Mouse (Mus musculus) embryonic facial prominence, embryonic 13.5 days (tissue): Measurements from ENCODE around the gene Mkln1. TPM values are rescaled to one million over a fixed set of nuclear protein-coding genes. Genes with fewer than 3 reads are reported as not detected.

Experiments
- ATAC-seq: fragments of 200-750 bp; cut with Nextera tagmentation; 2 replicates; pipeline ENCODE4 v1.8.0; 2017; ENCODE audit warnings: low read depth; ENCODE audit not compliant: insufficient number of reproducible peaks, insufficient read depth, low FRiP score, low TSS enrichment
- H3K27ac ChIP-seq: fragments of 300-500 bp; sonication (generic); 2 replicates; pipeline ENCODE4 v1.5.1; 2015; ENCODE audit warnings: moderate library complexity, mild to moderate bottlenecking, inconsistent platforms
- H3K27me3 ChIP-seq: fragments of 300-500 bp; sonication (generic); 2 replicates; pipeline ENCODE4 v1.6.1; 2015; ENCODE audit warnings: mild to moderate bottlenecking, inconsistent platforms
- H3K36me3 ChIP-seq: fragments of 300-500 bp; sonication (generic); 2 replicates; pipeline ENCODE4 v1.6.1; 2015; ENCODE audit warnings: mild to moderate bottlenecking, inconsistent platforms
- H3K4me1 ChIP-seq: fragments of 300-500 bp; sonication (generic); 2 replicates; pipeline ENCODE4 v1.6.1; 2015; ENCODE audit warnings: inconsistent platforms
- H3K4me2 ChIP-seq: fragments of 300-500 bp; sonication (generic); 2 replicates; pipeline ENCODE4 v1.6.1; 2015; ENCODE audit warnings: moderate library complexity, mild to moderate bottlenecking, inconsistent platforms
- H3K4me3 ChIP-seq: fragments of 300-500 bp; sonication (generic); 2 replicates; pipeline ENCODE4 v1.5.1; 2015; ENCODE audit warnings: mild to moderate bottlenecking, inconsistent platforms
- H3K9ac ChIP-seq: fragments of 300-500 bp; sonication (generic); 2 replicates; pipeline ENCODE4 v1.6.1; 2015; ENCODE audit warnings: mild to moderate bottlenecking, inconsistent platforms
- H3K9me3 ChIP-seq: fragments of 300-500 bp; sonication (generic); 2 replicates; pipeline ENCODE4 v1.6.1; 2016; ENCODE audit warnings: inconsistent platforms
- WGBS: fragments of 180-500 bp; shearing (Covaris S2); methylation state at CpG from one replicate; pipeline ENCODE4 v1.1.7; 2015; ENCODE audit warnings: mixed read lengths; 5-methylcytosine and 5-hydroxymethylcytosine counted together
- polyA plus RNA-seq: library from polyadenylated mRNA; unstranded; fragments of >200 nt; fragmentation: Nextera tagmentation; extraction: Ambion mirVana; gene quantifications from 2 replicates; pipeline ENCODE4 v1.2.1, GENCODE M21; 2015

Mkln1 gene
- polyA plus RNA-seq, 1 experiment from 2014 or later: 193 TPM

GRCm38 (mm10) chr6:31528339-31528738 is 129.8 kb downstream of the Mkln1 start:
- no peaks in the 10 kb centered on the region for H3K36me3 ChIP-seq
- 89% methylated on average over 5 of the region's 5 CpGs for WGBS

GRCm38 (mm10) chr6:31531880-31532279 is 133.3 kb downstream of the Mkln1 start:
- Histone ChIP-seq H3K27ac (no peak overlapping the region), H3K4me1 (no peaks in the 10 kb centered on the region), H3K4me3 (no peak overlapping the region), H3K9me3 (no peaks in the 10 kb centered on the region), H3K36me3 (no peaks in the 10 kb centered on the region), H3K9ac (no peak overlapping the region), H3K4me2 (no peak overlapping the region), H3K27me3 (no peaks in the 10 kb centered on the region)
- no peak for ATAC-seq
- WGBS: 88% methylated on average over 3 of the region's 3 CpGs

More at GRCm38 (mm10) chr6:31528339-31528738, 129.8 kb downstream of the Mkln1 start:
- H3K27me3 ChIP-seq: no peaks in the 10 kb centered on the region
- no peaks in the 10 kb centered on the region for H3K4me1 ChIP-seq
- H3K9ac ChIP-seq: no peak overlapping the region
- no peak overlapping the region for H3K27ac ChIP-seq
- no peak overlapping the region for H3K4me3 ChIP-seq
- no peak overlapping the region for H3K4me2 ChIP-seq
- no peak for ATAC-seq
- H3K9me3 ChIP-seq: no peaks in the 10 kb centered on the region

DNA sequence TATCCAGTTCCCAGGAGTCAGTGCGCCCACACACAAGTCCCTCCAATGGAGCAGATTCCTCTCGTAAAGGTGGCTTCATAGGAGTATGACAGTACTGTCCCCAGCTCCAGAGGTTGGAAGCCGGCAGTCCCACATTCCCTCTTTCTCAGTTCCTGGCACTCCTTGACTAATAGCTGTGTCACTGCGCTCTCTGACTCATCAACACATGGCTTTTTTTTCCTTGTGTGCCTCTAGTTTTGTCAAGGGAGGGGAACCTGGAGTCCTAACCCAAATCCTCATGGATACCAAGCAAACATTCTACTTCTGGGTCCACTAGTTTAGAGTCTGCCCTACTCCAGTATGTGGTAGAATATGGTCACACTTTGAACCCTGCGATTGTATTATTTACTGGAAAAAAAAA is 136.2 kb downstream of the Mkln1 start:
- H3K9me3 ChIP-seq: no peaks in the 10 kb centered on the region
- no peaks in the 10 kb centered on the region for H3K27me3 ChIP-seq
- no peak overlapping the region for H3K4me2 ChIP-seq
- no peak overlapping the region for H3K27ac ChIP-seq
- no peak overlapping the region for H3K9ac ChIP-seq
- WGBS: 90% methylated on average over 5 of the region's 5 CpGs
- H3K4me3 ChIP-seq: no peak overlapping the region
- H3K4me1 ChIP-seq: no peaks in the 10 kb centered on the region
- ATAC-seq: no peak
- H3K36me3 ChIP-seq: no peaks in the 10 kb centered on the region

DNA sequence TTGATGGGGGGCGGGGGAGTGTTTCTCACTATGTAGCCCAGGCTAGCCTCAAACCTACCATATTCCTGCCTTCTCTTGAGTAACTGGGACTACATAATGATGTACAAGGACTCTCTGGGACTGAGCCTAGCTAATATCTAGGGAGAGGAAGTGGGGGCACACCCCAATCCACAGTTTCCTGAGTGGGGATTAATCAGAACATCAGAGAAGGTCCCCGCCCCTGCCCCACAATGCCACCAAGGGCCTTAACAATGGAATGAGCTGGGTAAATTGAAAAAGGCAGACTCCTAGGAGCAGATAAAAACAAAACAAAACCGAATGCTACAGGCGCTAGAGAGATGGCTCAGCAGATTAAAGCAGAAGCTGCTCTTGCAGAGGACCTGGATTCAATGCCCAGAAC is 138.7 kb downstream of the Mkln1 start:
- WGBS: 82% methylated on average over 4 of the region's 4 CpGs
- no peaks in the 10 kb centered on the region for H3K9me3 ChIP-seq
- H3K4me2 ChIP-seq: no peak overlapping the region
- H3K36me3 ChIP-seq: no peaks in the 10 kb centered on the region
- H3K4me3 ChIP-seq: no peak overlapping the region
- no peaks in the 10 kb centered on the region for H3K4me1 ChIP-seq
- no peak overlapping the region for H3K27ac ChIP-seq
- ATAC-seq: no peak
- no peaks in the 10 kb centered on the region for H3K27me3 ChIP-seq
- H3K9ac ChIP-seq: no peak overlapping the region

- H3K27me3 ChIP-seq: no peaks in the 10 kb centered on the region
- no peaks in the 10 kb centered on the region for H3K36me3 ChIP-seq
- no peak overlapping the region for H3K4me2 ChIP-seq
- H3K9ac ChIP-seq: no peak overlapping the region
- WGBS: 92% methylated on average over 1 of the region's 1 CpGs
- no peaks in the 10 kb centered on the region for H3K9me3 ChIP-seq
- H3K27ac ChIP-seq: no peak overlapping the region
- no peak overlapping the region for H3K4me3 ChIP-seq
- no peak for ATAC-seq
- no peaks in the 10 kb centered on the region for H3K4me1 ChIP-seq
Observed at GRCm38 (mm10) chr6:31538112-31538511, 139.6 kb downstream of the Mkln1 start.

DNA sequence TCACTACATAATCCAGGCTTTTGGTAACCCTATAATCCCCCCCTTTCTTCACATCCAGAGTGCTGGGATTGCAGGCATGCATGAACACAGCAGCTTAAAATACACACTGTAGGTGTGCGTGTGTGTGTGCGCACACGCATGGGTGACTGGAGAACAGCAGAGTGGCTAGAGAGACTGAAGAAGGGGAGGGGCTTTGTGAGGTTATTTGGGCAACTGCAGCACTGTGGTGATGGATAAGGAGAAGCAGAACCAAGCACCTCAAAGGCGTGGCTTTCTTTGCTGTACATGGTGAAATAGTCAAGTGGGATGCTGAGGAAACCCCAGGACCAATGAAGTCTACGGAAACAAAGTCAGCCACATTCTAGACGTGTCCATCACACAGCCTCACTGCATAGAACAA is 141.5 kb downstream of the Mkln1 start:
- no peak overlapping the region for H3K4me2 ChIP-seq

GRCm38 (mm10) chr6:31544318-31544717 is 145.8 kb downstream of the Mkln1 start:
- H3K4me3 ChIP-seq: no peak overlapping the region
- no peaks in the 10 kb centered on the region for H3K36me3 ChIP-seq
- H3K9ac ChIP-seq: no peak overlapping the region
- no peaks in the 10 kb centered on the region for H3K27me3 ChIP-seq
- 56% methylated on average over 4 of the region's 4 CpGs for WGBS
- ATAC-seq: no peak
- no peak overlapping the region for H3K27ac ChIP-seq
- H3K9me3 ChIP-seq: no peaks in the 10 kb centered on the region
- no peak overlapping the region for H3K4me2 ChIP-seq
- H3K4me1 ChIP-seq: no peaks in the 10 kb centered on the region

More for the DNA sequence above, 141.5 kb downstream of the Mkln1 start:
- H3K9ac ChIP-seq: no peak overlapping the region
- H3K27ac ChIP-seq: no peak overlapping the region
- H3K36me3 ChIP-seq: no peaks in the 10 kb centered on the region
- ATAC-seq: no peak
- 91% methylated on average over 6 of the region's 6 CpGs for WGBS
- H3K4me3 ChIP-seq: no peak overlapping the region
- no peaks in the 10 kb centered on the region for H3K27me3 ChIP-seq
- H3K9me3 ChIP-seq: no peaks in the 10 kb centered on the region
- no peaks in the 10 kb centered on the region for H3K4me1 ChIP-seq

DNA sequence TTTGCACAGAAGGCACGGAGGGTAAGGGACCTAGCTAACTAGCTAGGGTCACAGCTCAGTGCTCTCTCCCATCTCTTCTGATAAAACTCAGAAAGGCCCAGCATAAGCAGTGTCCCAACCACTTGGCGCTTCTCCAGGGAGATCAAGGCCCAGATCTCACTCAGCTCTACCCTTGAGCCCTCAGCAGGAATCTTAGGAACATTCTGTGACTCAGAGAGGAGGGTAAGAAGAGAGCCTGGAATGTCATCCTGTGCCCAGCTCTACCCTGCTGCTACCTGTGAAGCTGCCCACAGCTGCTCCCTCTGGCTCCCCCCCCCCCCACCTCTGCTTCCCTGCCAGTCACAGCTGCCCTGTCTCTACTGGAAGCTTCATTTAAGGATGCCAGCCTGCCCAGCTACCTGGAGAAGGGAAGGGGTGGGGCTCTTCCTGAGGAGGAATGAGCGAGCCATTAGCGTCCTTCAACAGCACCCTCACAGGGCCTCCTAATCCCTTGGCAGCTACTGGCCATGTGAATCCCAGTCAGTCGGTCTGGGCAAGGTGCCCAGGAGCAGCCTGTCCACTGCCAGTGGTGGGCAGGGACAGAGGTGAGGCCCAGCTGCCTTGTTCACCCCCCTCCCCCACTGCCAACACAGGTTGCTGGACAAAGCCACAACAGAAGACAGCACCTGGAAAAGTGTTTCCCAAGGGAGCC is 151.0 kb downstream of the Mkln1 start:
- no peak for ATAC-seq
- Histone ChIP-seq H3K27me3 (no peaks in the 10 kb centered on the region), H3K9me3 (no peaks in the 10 kb centered on the region), H3K4me3 (no peak overlapping the region), H3K4me2 (no peak overlapping the region), H3K4me1 (peaks cover 5% of the 10 kb centered on the region; the same call in 1 of the 2 replicates), H3K9ac (no peak overlapping the region), H3K36me3 (no peaks in the 10 kb centered on the region), H3K27ac (no peak overlapping the region)
- WGBS: 70% methylated on average over 5 of the region's 5 CpGs

DNA sequence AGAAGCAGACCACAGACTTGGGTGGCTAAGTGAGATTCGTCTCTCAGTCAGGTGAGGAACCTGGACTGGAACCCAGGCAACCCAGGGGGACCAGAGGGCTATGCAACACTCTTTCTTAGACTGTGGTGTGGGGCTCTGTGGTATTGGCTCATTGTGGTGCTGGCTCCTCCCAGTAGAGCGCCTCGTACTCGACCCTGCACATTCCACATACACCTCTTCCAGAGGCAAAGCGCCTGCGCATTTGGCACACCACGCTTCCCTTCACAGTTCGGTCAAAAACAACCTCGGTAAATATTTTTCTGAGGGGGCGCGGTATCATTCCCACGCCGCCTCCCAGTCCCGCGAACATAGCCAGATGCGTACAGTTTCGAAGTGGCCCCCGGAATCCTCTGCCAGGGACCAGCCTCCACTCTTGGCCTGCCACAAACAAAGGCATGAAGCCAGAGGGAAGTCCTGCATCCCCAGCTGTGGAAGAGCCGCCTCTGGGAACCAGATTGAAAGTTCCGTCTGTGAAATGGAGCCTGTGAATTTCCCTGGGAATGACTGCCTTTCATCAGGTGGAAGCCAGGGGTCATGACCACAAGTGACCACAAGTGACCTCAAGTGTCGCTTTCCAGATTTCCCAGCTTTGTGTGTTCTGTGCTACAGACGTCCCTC is 152.5 kb downstream of the Mkln1 start:
- Histone ChIP-seq H3K4me1 (peaks cover 5% of the 10 kb centered on the region; the same call in 1 of the 2 replicates), H3K27me3 (no peaks in the 10 kb centered on the region), H3K9me3 (no peaks in the 10 kb centered on the region), H3K27ac (no peak overlapping the region), H3K9ac (no peak overlapping the region), H3K4me3 (no peak overlapping the region), H3K4me2 (no peak overlapping the region), H3K36me3 (no peaks in the 10 kb centered on the region)
- ATAC-seq: no peak
- WGBS: 64% methylated on average over 22 of the region's 22 CpGs

DNA sequence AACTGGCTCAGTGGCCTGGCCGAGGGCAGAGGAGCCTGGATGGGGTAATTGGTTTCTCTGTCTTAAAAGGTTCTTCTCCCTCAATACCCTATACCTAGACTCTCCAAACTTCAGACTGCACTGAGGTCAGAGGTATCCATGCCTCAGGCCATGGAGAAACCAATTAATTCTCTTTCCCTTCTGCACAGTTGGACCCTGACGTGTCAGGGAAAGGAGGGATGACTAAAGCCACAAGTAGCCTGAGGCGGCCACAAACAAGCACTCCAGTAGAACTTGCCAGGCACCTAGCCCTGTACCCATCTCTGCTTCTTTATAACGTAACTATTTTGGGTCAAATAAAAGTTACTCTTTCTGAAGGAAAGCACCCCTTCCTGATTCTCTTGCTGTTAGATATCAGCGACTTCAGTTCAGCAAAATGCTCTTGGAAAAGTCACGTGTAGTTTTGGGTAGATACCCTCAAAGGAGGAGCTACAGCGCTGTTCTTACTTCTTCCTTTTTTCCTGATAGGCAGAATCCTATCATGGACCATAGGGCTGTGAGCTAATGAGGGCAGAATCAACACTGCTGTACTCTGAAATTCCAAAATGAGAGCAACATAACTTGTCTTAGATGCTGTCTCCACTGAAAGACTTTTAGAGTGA is 158.0 kb downstream of the Mkln1 start:
- Histone ChIP-seq H3K4me2 (no peak overlapping the region), H3K4me3 (no peak overlapping the region), H3K36me3 (no peaks in the 10 kb centered on the region), H3K4me1 (peaks cover 5% of the 10 kb centered on the region; the same call in 1 of the 2 replicates), H3K9ac (no peak overlapping the region), H3K27ac (no peak overlapping the region), H3K27me3 (peaks cover 35% of the 10 kb centered on the region), H3K9me3 (no peaks in the 10 kb centered on the region)
- ATAC-seq: no peak
- 75% methylated on average over 7 of the region's 7 CpGs for WGBS

DNA sequence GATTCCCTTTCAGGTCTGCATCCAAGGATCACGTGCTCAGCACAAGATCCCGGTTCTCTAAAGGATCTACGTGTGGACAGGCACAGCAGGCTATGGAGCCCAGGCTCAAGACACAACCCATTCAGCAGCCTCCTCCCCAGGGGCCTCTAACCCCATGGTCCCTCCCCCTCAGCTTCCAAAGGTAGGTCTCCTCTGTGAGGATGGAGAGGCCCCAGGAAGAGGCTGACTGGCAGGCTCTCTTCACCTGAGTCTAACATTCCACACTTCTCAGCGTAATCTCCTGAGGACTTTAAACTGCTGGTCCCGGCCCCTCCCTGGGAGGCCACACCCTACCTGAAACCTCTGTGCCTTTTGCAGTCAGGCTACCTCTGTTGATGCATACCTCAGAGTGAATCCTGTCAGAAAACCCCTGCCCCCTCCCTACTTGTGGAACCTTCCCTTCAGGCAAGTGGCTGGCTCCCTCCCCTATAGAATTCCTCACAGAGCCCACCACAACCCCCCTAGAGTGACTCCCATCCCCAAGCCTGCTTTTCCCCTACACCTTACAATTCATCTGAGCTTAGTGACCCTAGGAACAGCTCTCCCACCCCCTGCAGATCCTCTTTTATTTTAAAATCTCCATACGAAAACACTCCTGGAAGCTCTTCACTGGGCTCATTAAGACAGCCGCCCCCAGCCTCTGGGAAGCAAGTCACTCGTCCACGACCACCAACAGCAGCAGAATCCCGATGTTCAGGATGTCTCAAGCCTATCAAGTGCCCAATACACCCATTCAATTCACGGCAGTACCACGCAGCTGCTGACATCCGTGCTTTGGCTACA is 161.8 kb downstream of the Mkln1 start:
- WGBS: 8% methylated on average over 13 of the region's 13 CpGs
- H3K9ac ChIP-seq: no peak overlapping the region
- no peaks in the 10 kb centered on the region for H3K36me3 ChIP-seq
- no peaks in the 10 kb centered on the region for H3K9me3 ChIP-seq
- H3K27me3 ChIP-seq: peaks cover 73% of the 10 kb centered on the region
- H3K27ac ChIP-seq: no peak overlapping the region
- H3K4me2 ChIP-seq: peak overlapping the region; percentile 9
- no peak for ATAC-seq
- H3K4me3 ChIP-seq: no peak overlapping the region
- peaks cover 23% of the 10 kb centered on the region for H3K4me1 ChIP-seq
